Mouse (Mus musculus) heart, adult 18-20 months (tissue): ENCODE data around the gene Frmd8. TPM values are rescaled to one million over a fixed set of nuclear protein-coding genes. Genes with fewer than 3 reads are reported as not detected.

Experiments used
- DNase-seq, 2 experiments: peaks; one replicate each; pipeline ENCODE4 v3.0.0; 2021 to 2022; ENCODE audit warnings: mixed read lengths in 1 of 2
- total RNA-seq, 2 experiments: library from RNA; stranded (reverse); gene quantifications; 2 replicates each; pipeline ENCODE4 v1.2.3; 2021

The Frmd8 gene
- total RNA-seq, 2 experiments from 2014 or later, result 7.2 to 10.6 TPM

DNA sequence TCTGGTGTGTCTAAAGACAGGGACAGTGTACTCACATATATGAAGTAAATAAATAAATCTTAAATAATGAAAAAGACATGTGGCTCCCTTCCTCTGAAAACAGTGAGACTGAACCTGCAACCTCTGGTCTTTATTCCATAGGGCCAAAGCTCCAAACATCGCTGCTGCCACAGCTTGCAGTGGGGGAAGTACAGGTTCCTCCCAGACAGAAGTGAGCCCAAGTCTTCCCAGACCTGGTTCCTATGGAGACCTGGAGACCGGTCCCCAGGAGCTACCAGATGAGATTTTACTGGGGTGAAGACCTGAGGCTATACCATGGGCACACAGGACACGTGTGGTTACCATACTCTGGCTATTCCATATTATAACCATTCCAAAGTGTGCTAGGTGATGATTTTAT is 24.2 kb downstream of the Frmd8 start:
- peak in 1 of 2 experiments; percentile 29 for DNase-seq

DNA sequence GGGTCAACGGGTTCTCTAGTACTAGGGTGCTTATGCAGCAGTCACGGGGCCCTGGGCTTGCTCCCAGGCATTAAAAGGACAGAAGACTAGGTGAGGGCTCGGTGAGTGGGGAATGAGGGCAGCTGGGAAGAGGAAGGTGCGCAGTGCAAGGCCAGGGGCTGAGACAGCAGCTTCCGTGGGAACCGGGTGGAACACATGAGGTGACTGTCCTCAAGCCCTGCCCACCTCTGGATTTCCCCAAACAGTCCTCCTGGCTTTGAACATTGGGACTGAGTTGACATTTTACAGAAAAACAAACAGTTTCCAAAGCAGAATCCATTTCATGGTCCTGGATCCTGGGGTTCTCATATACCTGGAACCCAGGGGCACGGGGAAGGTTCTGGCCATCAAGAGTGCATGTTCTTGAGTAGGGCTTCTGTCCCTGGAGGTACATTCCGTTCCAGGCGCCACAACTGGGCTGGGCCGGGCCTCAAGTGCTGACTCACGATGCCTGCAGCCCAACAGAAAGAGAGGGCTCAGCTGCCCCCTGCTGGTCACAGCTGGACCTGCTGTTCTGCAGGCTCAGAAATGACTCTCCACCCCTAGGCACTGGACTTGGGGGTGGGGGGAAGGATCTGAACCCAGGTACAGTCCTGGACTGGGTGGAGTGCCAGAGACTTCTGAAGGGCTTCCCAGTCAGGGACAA is 25.1 kb downstream of the Frmd8 start:
- peak; percentile 96 to 97 for DNase-seq

DNA sequence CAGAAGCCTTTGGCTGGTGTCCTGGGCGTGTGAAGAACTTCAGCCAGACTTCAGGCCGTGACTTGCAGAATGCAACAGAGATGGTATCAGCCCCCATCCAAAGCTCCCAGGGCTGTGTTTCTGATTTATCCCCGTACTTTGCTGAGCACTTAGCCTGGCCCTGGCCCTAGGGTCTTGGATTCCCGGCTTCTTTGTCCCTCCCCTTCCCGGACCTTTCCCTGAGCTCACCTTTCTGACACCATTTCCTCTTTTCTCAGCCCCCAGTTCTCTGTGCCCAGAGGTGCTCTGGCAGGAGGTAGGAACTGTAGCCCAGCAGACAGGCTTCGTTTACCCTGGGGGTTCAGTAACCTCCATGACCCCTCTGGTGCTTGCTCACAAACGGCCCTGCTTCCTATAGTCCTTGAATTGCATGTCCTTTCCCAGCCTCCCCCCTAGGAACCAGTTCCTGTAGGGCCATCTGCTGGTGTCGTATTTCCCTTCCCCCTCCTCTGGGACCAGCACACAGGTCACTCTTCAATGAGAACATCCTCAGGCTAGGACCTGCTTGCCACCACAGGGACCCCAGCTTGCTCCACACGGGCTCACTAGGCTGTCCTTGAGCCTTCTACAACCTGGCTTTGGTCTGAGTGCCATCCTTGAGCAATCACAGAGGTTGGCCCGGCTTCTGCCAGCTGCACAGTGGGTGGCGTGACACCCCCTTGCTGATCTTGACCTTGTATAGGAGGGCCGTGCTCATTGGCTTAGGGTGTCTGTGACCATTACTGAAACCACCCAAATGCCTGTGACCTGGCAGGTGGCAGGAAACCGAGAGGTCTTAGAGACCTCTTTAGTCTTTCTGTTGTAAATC is 26.0 kb downstream of the Frmd8 start:
- DNase-seq, result peak; percentile 74 to 82

DNA sequence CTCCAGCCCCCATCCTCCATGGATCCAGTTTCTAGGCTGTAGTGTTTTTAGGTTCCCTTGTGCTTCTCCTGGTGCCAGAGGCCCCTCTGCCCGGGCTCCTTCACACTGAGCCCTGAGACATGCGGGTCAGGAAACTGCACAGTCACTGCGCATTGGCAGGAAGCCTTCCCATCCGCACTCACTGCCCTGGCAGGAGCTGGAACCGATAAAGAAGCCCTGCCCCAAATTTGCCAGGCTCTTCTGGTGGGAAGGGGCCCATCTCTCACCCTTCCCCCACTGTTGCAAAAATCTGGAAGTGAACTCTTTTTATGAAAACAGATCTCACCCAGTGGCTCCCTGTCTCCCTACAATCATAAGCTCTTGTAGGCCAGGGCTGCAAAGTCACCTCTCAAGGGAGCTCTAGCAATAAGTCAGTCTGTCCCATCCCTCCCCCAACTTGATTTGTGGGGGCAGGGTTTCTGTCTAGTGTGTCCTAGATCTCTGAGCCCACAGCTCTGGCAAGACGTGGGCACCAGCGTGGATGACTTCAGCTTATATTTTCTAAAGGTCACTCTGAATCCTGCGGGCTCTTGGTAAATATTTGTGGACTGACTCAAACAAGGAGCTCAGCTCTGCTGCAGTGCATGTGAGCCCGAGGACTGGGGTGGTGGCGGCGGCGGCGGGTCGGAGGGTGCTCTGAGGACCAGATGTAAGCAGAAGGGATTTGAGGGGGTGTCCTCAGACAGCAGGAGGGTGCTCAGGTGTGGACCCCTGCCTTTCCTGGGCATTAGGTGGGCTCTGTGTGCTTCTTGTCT is 26.8 kb downstream of the Frmd8 start:
- peak; percentile 87 to 89 for DNase-seq

DNA sequence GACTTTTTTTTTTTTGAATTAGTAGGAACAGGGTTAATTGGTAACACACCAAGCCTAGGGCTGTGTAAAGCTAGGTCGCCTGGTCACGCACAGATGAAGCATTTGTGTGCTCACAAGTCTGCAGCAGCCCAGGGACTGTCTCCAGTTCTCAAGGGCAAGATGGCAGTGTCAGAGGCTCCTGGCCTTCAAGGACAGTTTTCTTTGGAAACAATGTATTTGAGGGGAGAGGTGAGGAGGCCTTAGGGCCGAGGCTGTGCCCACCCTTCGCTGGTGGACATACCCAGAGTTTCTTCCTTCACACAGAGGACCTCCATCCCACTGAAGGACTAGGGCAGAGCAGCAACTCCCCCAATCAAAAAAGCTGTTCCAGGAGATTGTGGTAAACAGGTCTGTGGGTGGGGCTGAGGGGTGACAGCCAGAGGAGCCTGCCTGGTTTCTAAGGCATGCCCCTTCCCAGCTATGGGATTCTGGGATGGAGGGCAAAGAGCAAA is 27.7 kb downstream of the Frmd8 start:
- peak in 1 of 2 experiments; percentile 72 for DNase-seq

DNA sequence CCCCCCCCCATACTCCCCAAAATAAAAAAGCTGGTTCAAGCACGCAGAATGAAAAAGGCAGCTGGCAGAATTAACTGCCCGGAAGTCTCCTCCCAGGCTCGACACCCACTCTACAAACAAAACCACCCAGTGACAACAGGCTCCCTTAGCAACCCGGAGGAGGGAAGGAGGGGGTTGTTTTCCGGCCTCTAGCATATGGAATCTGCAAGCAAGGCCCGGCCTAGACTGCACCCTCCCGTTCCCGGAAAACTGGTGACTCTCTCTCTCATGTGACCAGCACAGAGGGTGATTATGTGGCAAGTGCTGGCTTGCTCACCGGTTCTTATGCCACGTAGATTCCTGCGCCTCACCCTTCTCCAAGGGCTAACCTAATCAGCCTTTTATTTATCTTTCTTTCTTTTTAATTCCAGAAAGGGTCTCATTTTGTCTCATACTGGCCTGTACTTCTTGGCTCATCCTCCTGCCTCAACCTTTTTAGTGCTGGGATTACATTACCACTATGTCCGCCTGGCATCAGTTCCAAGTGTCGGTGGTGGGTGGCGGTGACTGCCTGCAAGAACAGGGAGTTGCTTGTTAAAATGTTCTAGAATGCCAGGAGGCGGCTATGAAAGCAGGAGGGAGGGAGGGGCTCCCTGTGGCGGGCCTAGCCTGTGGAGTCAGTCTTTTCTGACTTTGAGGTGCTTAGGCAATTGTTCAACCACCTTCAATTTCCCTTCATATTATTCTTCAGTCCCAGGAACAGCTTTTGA is 28.3 kb downstream of the Frmd8 start:
- peak; percentile 92 to 97 for DNase-seq

DNA sequence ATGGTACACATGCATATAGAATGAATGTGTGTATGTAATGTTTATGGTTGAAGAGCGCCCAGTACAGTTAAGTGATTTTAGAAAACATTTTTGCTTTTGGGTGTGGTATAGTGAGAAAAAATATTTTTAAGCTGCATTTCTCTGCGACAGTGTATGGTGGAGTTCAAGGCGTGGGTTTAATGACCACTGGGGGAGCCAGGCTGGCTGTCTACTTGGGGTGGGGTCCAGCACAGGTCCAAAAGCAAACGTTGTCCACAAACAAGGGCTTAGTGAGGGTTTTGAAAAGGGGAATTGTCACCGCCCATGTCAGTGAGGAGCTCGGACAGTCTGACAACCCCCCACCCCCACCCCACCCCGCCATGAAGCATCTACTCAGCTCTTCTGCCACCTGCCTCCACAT is 28.9 kb downstream of the Frmd8 start:
- peak in 1 of 2 experiments; percentile 75 for DNase-seq

DNA sequence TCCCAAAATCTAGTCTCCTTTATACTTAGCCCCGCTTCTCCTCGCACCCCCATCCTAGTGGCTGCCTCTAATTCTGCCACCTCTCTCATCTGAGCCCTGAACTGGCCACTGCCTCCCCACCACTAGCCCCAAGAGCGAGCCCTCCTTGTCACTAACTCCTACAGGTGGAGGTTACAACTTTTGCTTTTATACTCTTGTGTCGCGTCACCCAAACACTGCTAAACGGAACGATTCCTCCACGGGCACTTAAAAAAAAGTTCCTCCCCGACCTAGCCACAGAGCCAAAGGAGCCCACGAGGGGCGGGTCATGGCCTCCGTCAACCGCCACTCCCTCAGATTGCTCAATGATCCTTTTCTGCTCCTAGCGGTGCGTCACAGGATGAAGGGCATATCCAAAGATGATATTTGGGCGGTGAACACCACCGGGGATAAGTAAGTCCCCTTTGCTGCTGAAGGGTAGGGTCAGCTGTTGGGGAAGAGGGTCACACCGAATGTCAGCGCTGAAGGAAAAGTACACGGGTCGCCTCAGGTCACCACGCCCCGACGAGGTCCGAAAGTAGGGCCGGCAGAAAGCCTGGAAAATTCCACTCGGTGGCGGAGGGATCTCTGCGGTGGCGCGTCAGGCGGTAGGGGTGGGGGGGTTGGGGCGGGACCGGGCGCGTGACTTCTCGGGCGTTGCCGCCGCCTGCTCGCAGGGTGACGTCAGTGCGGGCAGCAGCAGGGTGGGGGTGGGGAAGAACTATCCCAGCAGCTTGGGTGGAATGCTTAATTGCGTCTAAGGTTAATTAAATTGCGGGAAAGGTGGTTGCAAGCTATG is 29.5 kb downstream of the Frmd8 start:
- peak; percentile 98 to 99 for DNase-seq

DNA sequence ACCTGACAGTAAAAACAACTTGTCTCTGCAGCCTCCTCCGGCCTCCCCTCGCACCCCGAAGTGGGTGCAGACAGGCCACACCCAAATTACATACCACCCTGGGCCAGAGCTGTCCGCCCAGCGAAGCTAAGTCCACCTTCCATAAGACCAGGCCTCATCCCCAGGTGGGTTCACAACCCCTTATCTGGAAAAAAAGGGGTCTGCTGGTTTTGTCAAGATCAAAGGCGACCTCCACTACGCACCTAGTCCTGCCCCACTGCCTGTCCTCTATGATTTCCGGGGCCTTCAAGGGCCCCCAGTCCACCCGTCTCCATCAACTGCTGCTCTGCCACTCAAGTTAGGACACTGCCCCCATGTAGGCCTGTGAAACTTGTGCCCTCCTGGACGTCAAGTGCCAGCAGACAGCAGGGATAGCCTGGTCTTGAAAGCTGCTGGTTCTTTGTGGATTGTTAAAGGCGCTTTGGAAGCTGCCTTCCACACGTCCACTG is 30.2 kb downstream of the Frmd8 start:
- no peak for DNase-seq

DNA sequence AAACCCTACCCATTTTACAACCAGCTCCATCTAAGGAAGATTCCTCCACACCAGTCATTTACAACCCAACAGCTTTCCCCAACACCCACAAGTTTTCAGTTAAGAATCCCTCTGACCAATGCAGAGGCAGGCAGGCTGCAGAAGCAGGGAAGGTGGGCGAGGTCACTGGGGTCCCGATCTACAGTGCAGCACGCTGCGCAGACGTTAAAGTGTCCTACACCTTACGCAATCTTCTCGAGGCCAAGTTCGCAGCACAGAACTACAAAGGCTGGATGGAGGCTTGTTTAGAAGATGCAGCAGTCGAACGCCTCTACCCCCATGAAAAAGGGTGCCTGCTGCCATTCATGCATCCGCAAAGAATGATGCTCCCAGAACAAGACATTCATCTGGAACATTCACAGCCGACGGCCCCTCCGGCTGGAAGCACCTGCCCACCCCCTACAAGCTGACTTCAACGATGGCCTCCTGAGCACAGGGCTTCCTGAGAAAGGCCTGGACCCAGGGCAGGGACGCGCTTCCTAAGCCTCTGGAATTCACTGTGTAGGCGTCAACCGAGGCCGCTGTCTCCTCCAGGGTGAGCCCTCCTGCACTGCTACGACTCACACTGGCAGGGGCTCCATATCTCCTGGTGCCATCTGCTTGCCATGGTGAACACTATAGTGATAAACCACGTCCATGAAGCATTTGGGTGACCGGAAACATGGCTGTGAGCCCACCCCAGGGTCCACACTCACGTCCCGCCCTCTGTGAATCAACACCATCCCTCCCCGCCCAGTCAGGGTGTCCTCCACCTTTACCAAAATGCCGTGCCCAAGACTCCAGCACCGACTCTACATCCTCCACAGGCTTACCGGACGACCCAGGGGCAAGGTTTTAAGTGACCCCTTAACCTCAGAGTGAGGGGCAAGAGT is 31.0 kb downstream of the Frmd8 start:
- DNase-seq, result peak in 1 of 2 experiments; percentile 76

DNA sequence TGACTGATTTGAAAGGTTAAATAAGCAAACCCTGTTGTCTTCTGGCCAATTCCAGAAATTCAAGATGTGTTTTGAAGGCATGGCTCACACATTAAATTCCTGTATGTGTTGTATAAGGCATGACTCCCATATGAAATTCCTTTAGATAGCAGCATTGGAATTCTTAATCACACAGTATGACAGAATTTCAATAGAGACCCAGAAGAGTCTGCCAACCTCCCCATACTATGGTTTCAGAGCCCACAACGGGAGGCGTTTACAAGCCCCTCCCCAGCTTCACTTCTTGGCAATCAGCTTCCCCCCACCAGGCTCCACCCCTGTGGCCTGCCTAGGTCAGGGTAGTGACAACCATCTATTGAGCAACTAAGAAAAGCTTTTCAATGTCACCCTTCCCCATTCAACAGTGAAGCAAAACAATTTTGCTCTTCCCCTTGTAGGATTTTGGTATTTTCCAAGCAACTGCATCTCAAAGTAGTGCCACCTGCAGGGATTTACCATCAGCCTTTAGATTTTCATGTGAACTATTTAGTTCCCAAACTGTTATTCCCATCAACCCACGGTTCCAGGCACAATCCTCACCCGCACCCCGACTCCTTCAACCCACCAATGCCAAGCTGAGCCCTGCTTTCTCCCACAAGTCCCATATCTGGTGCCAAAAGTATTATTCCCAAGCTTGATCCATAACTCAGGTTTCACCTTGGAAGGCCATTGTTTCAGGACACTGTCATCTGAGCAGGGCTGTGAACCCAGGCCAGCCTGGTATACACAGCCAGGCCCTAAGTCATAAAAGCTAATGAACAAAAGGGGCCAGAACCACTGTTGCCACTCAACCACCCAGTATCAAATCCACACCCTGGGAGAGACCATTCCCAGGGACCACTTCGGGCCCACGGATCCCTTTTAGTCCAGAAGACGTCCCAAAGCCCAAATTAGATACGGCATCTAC is 32.0 kb downstream of the Frmd8 start:
- DNase-seq, result peak; percentile 75 to 77

DNA sequence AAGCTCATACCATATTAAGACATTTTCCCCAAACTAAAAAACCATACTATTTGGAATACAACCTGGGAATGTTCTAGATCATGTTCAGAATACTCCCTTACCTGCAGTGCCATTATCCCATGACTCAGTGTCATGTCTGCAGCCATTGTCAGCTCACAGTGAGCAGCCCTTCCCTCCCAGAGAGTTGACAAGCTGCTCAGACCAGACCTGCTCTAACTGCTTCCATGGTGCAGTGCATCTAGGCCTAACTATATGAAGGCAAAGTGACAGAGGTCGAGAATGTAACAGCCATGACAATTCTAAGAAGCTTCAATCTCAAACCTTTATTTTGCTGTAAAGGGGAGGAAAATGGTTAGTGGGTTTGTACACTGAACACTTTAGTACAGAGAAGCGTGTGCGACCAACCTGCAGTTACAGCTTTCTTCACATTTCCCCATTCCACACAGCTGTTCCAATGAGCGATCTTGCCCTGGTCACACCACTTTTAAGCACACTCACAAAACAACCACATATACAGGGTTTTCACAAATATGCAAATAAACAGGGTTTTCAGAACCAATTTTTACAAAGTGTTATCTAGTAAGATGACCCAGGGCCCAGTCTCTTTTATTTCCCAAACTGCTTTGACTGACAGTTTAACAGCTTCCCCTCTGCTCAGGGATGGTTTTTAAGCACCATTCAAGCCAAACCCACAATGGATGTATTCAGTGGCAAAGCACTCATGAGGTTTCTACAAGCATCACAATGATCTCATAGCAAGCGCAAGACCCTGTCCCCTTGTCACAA is 32.9 kb downstream of the Frmd8 start:
- peak in 1 of 2 experiments; percentile 63 for DNase-seq

DNA sequence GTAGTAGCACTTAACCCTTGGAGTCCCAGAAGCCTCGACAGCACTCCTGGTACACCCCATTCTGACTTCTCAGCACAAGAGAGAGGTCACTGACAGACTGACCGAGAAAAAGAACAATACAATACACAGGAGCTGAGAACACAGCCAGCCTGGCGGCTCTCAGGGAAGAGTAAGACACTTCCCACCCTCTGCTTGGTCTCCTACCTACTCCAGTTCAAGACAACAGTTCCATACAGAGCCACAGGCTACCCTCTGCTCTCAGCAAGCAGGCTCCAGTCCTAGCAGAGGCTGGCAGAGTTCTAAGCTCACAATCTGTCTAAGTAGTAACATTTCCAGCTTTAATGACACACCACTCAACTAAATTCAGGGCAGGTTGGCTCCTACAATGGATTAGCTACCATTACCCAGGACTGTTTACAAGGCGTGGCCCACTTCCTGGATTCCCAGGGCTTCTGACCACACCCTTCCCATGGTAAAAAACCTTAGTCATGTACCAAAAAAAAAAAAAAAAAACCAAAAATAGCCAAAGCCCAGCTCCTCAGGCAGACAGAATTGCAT is 33.6 kb downstream of the Frmd8 start:
- peak; percentile 79 to 80 for DNase-seq

DNA sequence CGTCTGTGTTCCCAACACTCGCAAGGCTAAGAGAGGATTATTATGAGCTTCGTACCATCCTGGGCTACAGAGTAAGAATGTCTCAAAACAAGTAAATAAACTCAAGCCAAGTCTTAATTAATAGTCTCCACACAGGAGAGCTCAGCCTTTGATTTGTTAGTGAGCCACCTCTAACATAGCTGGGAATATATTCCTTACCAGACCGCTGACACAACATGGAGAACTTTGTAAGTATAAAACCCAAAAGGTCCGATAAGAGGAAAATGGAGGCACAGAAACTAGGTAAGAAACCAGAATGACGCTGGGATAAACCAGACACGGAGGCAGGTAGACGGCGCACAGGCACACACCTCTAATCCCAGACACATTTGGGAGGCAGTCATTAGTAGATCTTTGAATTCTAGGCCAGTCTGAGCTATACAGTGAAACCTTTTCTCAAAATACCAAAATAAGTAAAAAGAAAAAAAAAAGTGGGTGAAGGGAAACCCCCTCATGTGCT is 34.1 kb downstream of the Frmd8 start:
- no peak for DNase-seq

DNA sequence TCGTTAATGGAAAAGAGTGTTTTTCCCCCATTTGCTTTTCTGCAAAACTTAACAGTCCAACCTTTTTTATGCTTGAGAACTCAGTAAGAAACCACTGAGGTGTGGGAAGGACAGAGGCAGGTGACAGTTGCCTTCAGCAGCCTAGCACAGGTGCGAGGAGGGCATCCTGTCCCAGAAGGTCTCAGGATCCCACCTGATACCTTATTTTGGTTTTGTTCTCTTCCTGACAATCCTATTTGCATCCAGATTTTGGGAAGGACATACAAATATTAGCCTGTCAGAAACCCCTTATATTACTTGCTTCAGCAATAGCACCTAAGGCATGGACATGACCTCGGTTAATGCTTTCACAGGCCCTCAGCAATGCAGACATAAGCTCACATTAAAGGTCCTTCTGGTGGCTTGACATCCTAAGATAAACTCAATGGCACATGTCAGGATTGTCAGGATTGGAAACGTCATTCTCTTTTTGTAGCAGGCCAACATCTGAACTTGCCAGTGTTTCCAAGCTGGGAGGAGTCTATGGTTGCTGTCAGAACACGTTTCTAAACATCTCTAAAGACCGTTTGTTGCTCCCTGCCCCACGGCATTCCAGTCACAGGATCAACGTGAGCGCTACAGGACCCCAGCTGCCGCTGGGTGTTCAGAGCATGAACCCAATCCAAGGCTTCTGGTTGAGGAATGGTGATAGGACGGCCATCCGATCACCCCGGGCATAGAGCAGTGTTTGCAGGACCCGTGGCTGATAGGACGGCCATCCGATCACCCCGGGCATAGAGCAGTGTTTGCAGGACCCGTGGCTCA is 34.8 kb downstream of the Frmd8 start:
- peak in 1 of 2 experiments; percentile 81 for DNase-seq
